20 mouse cellular contexts compared by ENCODE assay signal in genomic region chr9:71179276-71179896, GRCm38 (mm10). TPM values are rescaled to one million over a fixed set of nuclear protein-coding genes. Genes with fewer than 3 reads are reported as not detected.
DNase-seq lines count a peak whose midpoint lies in the region; ATAC-seq and TF ChIP-seq lines count a peak whose summit lies in the region.
"Had no signal": no experiment of that assay in that cellular context is flagged by ENCODE, and none has a peak within 500 bp of the region (broad histone marks: within the 10 kb centered on the region; RNA-seq: fewer than 3 reads in every experiment).

No protein-coding gene starts in this region.

- H3K27me3 ChIP-seq in MEL (ENCODE audit: control insufficient read depth in 1 of 2, insufficient read depth in 2 of 2, low read length in 2 of 2): no peaks in the 10 kb centered on the region
- H3K27me3 ChIP-seq in liver, embryonic 11.5 days (replicated peaks; ENCODE audit: control insufficient read depth, insufficient read depth, low read length): no peaks in the 10 kb centered on the region
- no peaks in the 10 kb centered on the region for H3K27me3 ChIP-seq in liver, postnatal 0 days (ENCODE audit: insufficient read depth, low read length)
- H3K27me3 ChIP-seq in midbrain, embryonic 14.5 days (ENCODE audit: control insufficient read depth, insufficient read depth, low read length): no peaks in the 10 kb centered on the region
- H3K27me3 ChIP-seq: forebrain, embryonic 12.5 days; hindbrain, embryonic 15.5 days; limb, embryonic 13.5 days had no signal

- no peak overlapping the region for H3K4me2 ChIP-seq in liver, embryonic 11.5 days
- H3K4me2 ChIP-seq in liver, postnatal 0 days (ENCODE audit: low read depth, low read length): peak overlapping the region; percentile 15; the same call in 1 of the 2 replicates
- no peak overlapping the region for H3K4me2 ChIP-seq in midbrain, embryonic 14.5 days (ENCODE audit: low read length)
- H3K4me2 ChIP-seq: forebrain, embryonic 12.5 days; hindbrain, embryonic 15.5 days; limb, embryonic 13.5 days had no signal

- peaks cover 0 to 23% of the 10 kb centered on the region in 2 experiments; a peak in 2 of 4 replicates for H3K36me3 ChIP-seq in MEL (ENCODE audit: control insufficient read depth in 1 of 2, insufficient read depth in 2 of 2, low read length in 2 of 2)
- H3K36me3 ChIP-seq in liver, embryonic 11.5 days (ENCODE audit: control insufficient read depth, insufficient read depth, low read length): no peaks in the 10 kb centered on the region
- no peaks in the 10 kb centered on the region for H3K36me3 ChIP-seq in liver, postnatal 0 days (replicated peaks; ENCODE audit: insufficient read depth, low read length)
- no peaks in the 10 kb centered on the region for H3K36me3 ChIP-seq in midbrain, embryonic 14.5 days (ENCODE audit: control insufficient read depth, insufficient read depth, low read length)
- H3K36me3 ChIP-seq: forebrain, embryonic 12.5 days; heart, embryonic 10.5 days; hindbrain, embryonic 15.5 days; limb, embryonic 13.5 days had no signal

- no peak overlapping the region for H3K9ac ChIP-seq in MEL (ENCODE audit: control insufficient read depth, low read depth, low read length, poor library complexity, severe bottlenecking)
- H3K9ac ChIP-seq in liver, embryonic 11.5 days (ENCODE audit: low read depth, low read length): no peak overlapping the region
- no peak overlapping the region for H3K9ac ChIP-seq in liver, postnatal 0 days (replicated peaks)
- no peak overlapping the region for H3K9ac ChIP-seq in midbrain, embryonic 14.5 days (replicated peaks; ENCODE audit: low read length)
- H3K9ac ChIP-seq: forebrain, embryonic 12.5 days; hindbrain, embryonic 15.5 days; limb, embryonic 13.5 days had no signal

- TF ChIP-seq RAD21 in MEL (IDR thresholded peaks at IDR 0.05; ENCODE audit: low read depth, low read length): no peak

- H3K9me3 ChIP-seq in MEL (replicated peaks; ENCODE audit: insufficient read depth, low read length): no peaks in the 10 kb centered on the region
- no peaks in the 10 kb centered on the region for H3K9me3 ChIP-seq in liver, embryonic 11.5 days (ENCODE audit: control insufficient read depth, low read length)
- no peaks in the 10 kb centered on the region for H3K9me3 ChIP-seq in liver, postnatal 0 days (ENCODE audit: low read length)
- H3K9me3 ChIP-seq in midbrain, embryonic 14.5 days (ENCODE audit: control insufficient read depth, low read length): no peaks in the 10 kb centered on the region
- H3K9me3 ChIP-seq: forebrain, embryonic 12.5 days; heart, embryonic 10.5 days; hindbrain, embryonic 15.5 days; limb, embryonic 13.5 days had no signal

- no peak for TF ChIP-seq POLR2A in MEL (IDR thresholded peaks at IDR 0.05; ENCODE audit: control insufficient read depth in 1 of 2, insufficient read depth in 1 of 2, low read depth in 1 of 2, low read length in 2 of 2, poor library complexity in 1 of 2)

- 55% methylated on average over 6 of the region's 6 CpGs for WGBS in liver, embryonic 11.5 days
- 28% methylated on average over 6 of the region's 6 CpGs for WGBS in liver, postnatal 0 days (ENCODE audit: insufficient replicate concordance)
- 83% methylated on average over 6 of the region's 6 CpGs for WGBS in midbrain, embryonic 14.5 days

- ATAC-seq in liver, embryonic 11.5 days (replicated peaks; ENCODE audit: low FRiP score): peak; percentile 76
- peak; percentile 43; the same call in 1 of the 2 replicates for ATAC-seq in liver, postnatal 0 days
- ATAC-seq in midbrain, embryonic 14.5 days (ENCODE audit: low FRiP score, low TSS enrichment): no peak
- ATAC-seq: intestine, embryonic 16.5 days; midbrain, embryonic 16.5 days had no signal

- peaks cover 3 to 16% of the 10 kb centered on the region in 2 experiments; a peak in 3 of 4 replicates for H3K4me1 ChIP-seq in MEL (ENCODE audit: control insufficient read depth in 1 of 2, insufficient read depth in 2 of 2, low read length in 2 of 2)
- H3K4me1 ChIP-seq in liver, embryonic 11.5 days (replicated peaks; ENCODE audit: control insufficient read depth, insufficient read depth, low read length): peaks cover 8% of the 10 kb centered on the region
- H3K4me1 ChIP-seq in liver, postnatal 0 days (ENCODE audit: insufficient read depth): peaks cover 28% of the 10 kb centered on the region
- H3K4me1 ChIP-seq in midbrain, embryonic 14.5 days (ENCODE audit: control insufficient read depth, insufficient read depth, low read length): no peaks in the 10 kb centered on the region
- H3K4me1 ChIP-seq: forebrain, embryonic 12.5 days; heart, embryonic 10.5 days; hindbrain, embryonic 15.5 days; limb, embryonic 13.5 days had no signal

- peak; percentile 55 to 85 for TF ChIP-seq EP300 in MEL (IDR thresholded peaks at IDR 0.05; ENCODE audit: low read depth in 1 of 2, low read length in 2 of 2)
- TF ChIP-seq EP300 in liver, postnatal 0 days (IDR thresholded peaks at IDR 0.05; ENCODE audit: low read depth): peak; percentile 86

- intact Hi-C loops in left cerebral cortex, adult 2 months (cut with DNase I): no loop called here

- TF ChIP-seq CTCF in MEL (IDR thresholded peaks at IDR 0.05 in 2 of 3, conservative IDR thresholded peaks at IDR 0.05 in 1 of 3; ENCODE audit: control insufficient read depth in 1 of 3, insufficient read depth in 1 of 3, low read depth in 2 of 3, low read length in 3 of 3, poor library complexity in 1 of 3, severe bottlenecking in 1 of 3): no peak
- no peak for TF ChIP-seq CTCF in liver, postnatal 0 days (IDR thresholded peaks at IDR 0.05; ENCODE audit: low read depth)
- no peak for TF ChIP-seq CTCF in left cerebral cortex, adult 2 months (IDR thresholded peaks at IDR 0.05)

- H3K4me3 ChIP-seq in MEL (ENCODE audit: control insufficient read depth in 1 of 2, insufficient read depth in 1 of 2, low read depth in 2 of 2, low read length in 2 of 2): no peak overlapping the region
- H3K4me3 ChIP-seq in liver, embryonic 11.5 days (ENCODE audit: low read depth, low read length): no peak overlapping the region
- H3K4me3 ChIP-seq in liver, postnatal 0 days (ENCODE audit: low read depth, low read length): no peak overlapping the region
- H3K4me3 ChIP-seq in left cerebral cortex, adult 2 months: no peak overlapping the region
- H3K4me3 ChIP-seq in midbrain, embryonic 14.5 days (replicated peaks; ENCODE audit: low read depth, low read length): no peak overlapping the region
- H3K4me3 ChIP-seq: forebrain, embryonic 12.5 days; heart, embryonic 10.5 days; hindbrain, embryonic 15.5 days; limb, embryonic 13.5 days had no signal

- peak overlapping the region; percentile 30 for H3K27ac ChIP-seq in MEL (ENCODE audit: control insufficient read depth, low read depth, low read length)
- H3K27ac ChIP-seq in liver, embryonic 11.5 days (ENCODE audit: low read depth, low read length): no peak overlapping the region
- 0 out of 2 replicates have a peak overlapping the region, but pooled peaks have one; percentile 25 for H3K27ac ChIP-seq in liver, postnatal 0 days (ENCODE audit: low read depth)
- no peak overlapping the region for H3K27ac ChIP-seq in left cerebral cortex, adult 2 months
- no peak overlapping the region for H3K27ac ChIP-seq in midbrain, embryonic 14.5 days (replicated peaks; ENCODE audit: low read depth, low read length)
- H3K27ac ChIP-seq: forebrain, embryonic 12.5 days; heart, embryonic 10.5 days; hindbrain, embryonic 15.5 days; limb, embryonic 13.5 days had no signal

- no peaks in the 10 kb centered on the region for H3K79me2 ChIP-seq in MEL (ENCODE audit: control insufficient read depth, insufficient read depth, low read length, poor library complexity)

- DNase-seq in 416B (ENCODE audit: low read depth) (peak; percentile 58), MEL (ENCODE audit: low read depth, low spot score) (peak; percentile 62)
- DNase-seq in liver, embryonic 11.5 days (ENCODE audit: low spot score): no peak
- DNase-seq in liver, postnatal 0 days: no peak
- DNase-seq in left cerebral cortex, adult 2 months (ENCODE audit: extremely low spot score in 1 of 2, low spot score in 2 of 2): no peak
- DNase-seq in urinary bladder, postnatal 14 days (ENCODE audit: low spot score): no peak
- no peak for DNase-seq in midbrain, embryonic 14.5 days
- no peak for DNase-seq in spleen, postnatal 14 days (ENCODE audit: low spot score in 2 of 2)
- DNase-seq: cerebellum, adult 9-11 months; layer of hippocampus, postnatal 36 days; lung, postnatal 14 days; right cerebral cortex, adult 18-20 months; thymus, adult 18-20 months; thymus, postnatal 36 days had no signal

TF ChIP-seq in MEL, 35 proteins besides CTCF, POLR2A, EP300 and RAD21:
- TF ChIP-seq TCF12 (IDR thresholded peaks at IDR 0.05; ENCODE audit: low read depth, low read length): peak; percentile 77
- peak; percentile 70 for TF ChIP-seq ETS1 (IDR thresholded peaks at IDR 0.05; ENCODE audit: low read depth, low read length)
- TF ChIP-seq BHLHE40 (IDR thresholded peaks at IDR 0.05; ENCODE audit: borderline replicate concordance, low read depth, low read length): peak; percentile 85
- TF ChIP-seq TAL1 (IDR thresholded peaks at IDR 0.05; ENCODE audit: low read length): peak; percentile 30; the same call in 1 of the 2 replicates
- no peak for TF ChIP-seq NRF1 (IDR thresholded peaks at IDR 0.05; ENCODE audit: insufficient read depth, low read depth, low read length, poor library complexity, severe bottlenecking)
- TF ChIP-seq ELF1 (IDR thresholded peaks at IDR 0.05; ENCODE audit: low read depth, low read length): no peak
- TF ChIP-seq RCOR1 (IDR thresholded peaks at IDR 0.05; ENCODE audit: low read depth, low read length): peak; percentile 41; the same call in 1 of the 2 replicates
- TF ChIP-seq GATA1 (IDR thresholded peaks at IDR 0.05; ENCODE audit: low read depth, low read length): peak; percentile 74

RNA-seq across cellular contexts. Expression of gene Aqp9, which starts 10.9 kb away (rescaled TPM):
- total RNA-seq in MEL (2012; rRNA removed): 64.8 and 74.3 TPM in 2 replicates
- polyA plus RNA-seq in MEL (2012; ENCODE audit: insufficient read depth in 1 of 2, insufficient read length in 2 of 2, low read depth in 1 of 2, low replicate concordance in 2 of 2, missing spikeins in 1 of 2): 10 to 100 TPM in 1 of 2 experiments, not detected in 1; 76.1 TPM
- polyA plus RNA-seq in liver, embryonic 11.5 days (2014; fragmentation: Nextera tagmentation; extraction: Ambion mirVana): 13.6 and 15.2 TPM in 2 replicates
- 70.9 and 75.4 TPM in 2 replicates for polyA plus RNA-seq in liver, postnatal 0 days (2015; fragmentation: Nextera tagmentation; extraction: Ambion mirVana)
- 1 to 10 TPM; 3.1 to 3.4 TPM for total RNA-seq in left cerebral cortex, adult 2 months (2021)
- 0.42 and 0.61 TPM in 2 replicates for polyA plus RNA-seq in midbrain, embryonic 14.5 days (2014; fragmentation: Nextera tagmentation; extraction: Ambion mirVana)

RNA-seq across cellular contexts. Expression of gene Aldh1a2, which starts 36.2 kb away (rescaled TPM):
- not detected in 2 replicates for total RNA-seq in MEL (2012; rRNA removed)
- polyA plus RNA-seq in MEL (2012; ENCODE audit: insufficient read depth in 1 of 2, insufficient read length in 2 of 2, low read depth in 1 of 2, low replicate concordance in 2 of 2, missing spikeins in 1 of 2): not detected
- 19.6 and 24.3 TPM in 2 replicates for polyA plus RNA-seq in liver, embryonic 11.5 days (2014; fragmentation: Nextera tagmentation; extraction: Ambion mirVana)
- polyA plus RNA-seq in liver, postnatal 0 days (2015; fragmentation: Nextera tagmentation; extraction: Ambion mirVana): 0.51 and 0.63 TPM in 2 replicates
- 10 to 100 TPM in 1 of 2 experiments, 1 to 10 TPM in 1; 9.6 to 12.0 TPM for total RNA-seq in left cerebral cortex, adult 2 months (2021)
- 0.36 and 16.0 TPM in 2 replicates for polyA plus RNA-seq in midbrain, embryonic 14.5 days (2014; fragmentation: Nextera tagmentation; extraction: Ambion mirVana)

Comparison
In these comparisons a context has a peak if more than half of its experiments do, and no peak if none do; other contexts are left out.
1. H3K27ac ChIP-seq: peak in MEL (single experiment) and liver, postnatal 0 days (single experiment); none in liver, embryonic 11.5 days (single experiment), left cerebral cortex, adult 2 months (single experiment) and midbrain, embryonic 14.5 days (single experiment).
2. DNase-seq: peak in 416B (single experiment) and MEL (single experiment); none in liver, embryonic 11.5 days (single experiment), liver, postnatal 0 days (single experiment), left cerebral cortex, adult 2 months (0 of 2), urinary bladder, postnatal 14 days (single experiment), midbrain, embryonic 14.5 days (single experiment) and spleen, postnatal 14 days (0 of 2).